Mouse (Mus musculus): ENCODE data around the gene Plekha5.
A peak's percentile ranks its signal among the peaks of the same experiment; 100 is the strongest.
"Not testable (repeated sequence)": the region's sequence is repeated elsewhere in the genome, so short reads cannot be mapped to it uniquely, and the experiment has no call there.

Gene Plekha5

GRCm38 (mm10) chr6:140528414-140528813 is 104.6 kb downstream of the Plekha5 start:
- peak; percentile 48 for DNase-seq (ENCODE audit: low spot score)

DNA sequence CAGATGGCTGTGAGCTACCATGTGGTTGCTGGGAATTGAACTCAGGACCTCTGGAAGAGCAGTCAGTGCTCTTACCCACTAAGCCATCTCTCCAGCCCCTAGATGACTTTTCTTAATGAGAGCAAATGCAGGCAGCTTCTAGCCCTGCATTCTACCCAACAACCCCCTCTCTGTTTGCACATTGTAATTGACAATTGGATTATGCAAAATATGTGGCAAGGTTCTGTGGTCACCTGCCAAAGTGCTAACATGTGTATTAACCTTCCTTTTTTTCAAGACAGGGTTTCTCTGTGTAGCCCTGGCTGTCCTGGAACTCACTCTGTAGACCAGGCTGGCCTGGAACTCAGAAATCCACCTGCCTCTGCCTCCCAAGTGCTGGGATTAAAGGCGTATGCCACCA is 109.0 kb downstream of the Plekha5 start:
- not testable (repeated sequence) for DNase-seq (ENCODE audit: low spot score)

DNA sequence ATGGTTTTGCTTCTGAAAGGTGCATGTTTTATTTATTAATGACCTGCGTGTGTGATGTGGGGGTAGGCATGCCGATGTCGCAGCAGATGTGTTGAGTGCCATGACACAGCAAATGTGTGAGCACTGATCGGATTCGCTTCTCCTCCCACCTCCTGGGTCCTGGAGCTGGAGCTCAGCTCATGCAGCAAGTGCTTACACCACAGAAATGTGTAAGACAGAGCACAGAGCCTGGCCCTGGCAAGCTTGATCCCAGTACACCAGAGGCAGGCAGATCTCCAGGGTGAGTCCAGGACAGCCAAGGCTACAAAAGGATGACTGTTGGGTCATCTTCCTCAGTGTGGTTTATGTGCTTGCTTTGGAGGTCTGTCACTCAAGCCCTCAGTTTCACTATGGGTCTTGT is 109.8 kb downstream of the Plekha5 start:
- DNase-seq (ENCODE audit: low spot score) = no peak

GRCm38 (mm10) chr6:140535504-140535903 is 111.7 kb downstream of the Plekha5 start:
- no peak for DNase-seq (ENCODE audit: low spot score)

- no peak for DNase-seq (ENCODE audit: low spot score)
These were observed 118.1 kb downstream of the Plekha5 start for GRCm38 (mm10) chr6:140541919-140542318.

- peak; percentile 27 for DNase-seq (ENCODE audit: low spot score)
These were observed 119.3 kb downstream of the Plekha5 start for GRCm38 (mm10) chr6:140543005-140543794.

DNA sequence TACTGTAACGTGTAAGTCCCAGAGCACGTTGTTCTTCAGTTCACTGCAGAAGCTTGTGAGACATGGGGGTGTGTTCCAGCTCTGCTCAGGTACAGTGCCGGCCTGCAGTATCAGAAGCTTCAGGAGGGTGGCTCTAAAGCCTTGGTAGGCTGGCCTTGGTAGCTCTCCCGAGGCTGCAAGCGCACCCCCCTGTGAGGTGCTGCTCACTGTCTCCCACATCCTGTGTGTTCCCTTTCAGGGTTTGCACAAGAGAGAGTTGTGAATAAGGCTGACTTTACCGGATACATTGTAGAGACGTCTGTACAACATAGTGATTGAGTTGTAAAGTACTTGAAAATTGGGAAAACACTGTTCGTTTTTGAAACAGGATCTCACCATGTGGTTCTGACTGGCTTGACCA is 122.2 kb downstream of the Plekha5 start:
- no peak for DNase-seq (ENCODE audit: low spot score)

DNA sequence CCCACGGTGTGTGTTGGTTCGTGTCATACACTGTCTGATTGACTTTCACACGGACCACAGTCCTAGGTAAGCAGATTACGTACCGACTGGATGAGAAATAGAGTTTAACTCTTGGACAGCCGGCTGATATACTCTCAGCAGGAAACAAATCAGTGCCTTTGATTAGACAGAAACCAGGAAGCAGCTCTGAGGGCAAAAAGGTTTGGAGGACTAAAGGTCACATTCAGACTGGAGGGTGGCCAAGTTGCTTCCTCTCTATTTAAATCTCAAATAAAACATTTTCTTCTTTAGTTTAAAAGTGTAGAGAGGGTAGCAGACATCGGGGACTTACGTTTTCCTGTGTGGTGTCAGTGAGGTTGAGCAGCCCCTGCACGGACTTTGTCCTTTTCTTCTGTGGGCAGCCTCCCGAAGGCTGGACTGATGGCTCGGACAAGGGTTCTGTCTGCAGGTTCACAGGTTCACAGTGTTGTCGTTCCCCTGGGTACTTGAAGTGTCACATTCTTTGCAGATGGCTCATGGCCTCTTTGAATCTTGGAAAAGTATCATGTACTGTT is 122.9 kb downstream of the Plekha5 start:
- DNase-seq (ENCODE audit: low spot score) = peak; percentile 66

GRCm38 (mm10) chr6:140547203-140547944 is 123.5 kb downstream of the Plekha5 start:
- DNase-seq (ENCODE audit: low spot score) = peak; percentile 35

DNA sequence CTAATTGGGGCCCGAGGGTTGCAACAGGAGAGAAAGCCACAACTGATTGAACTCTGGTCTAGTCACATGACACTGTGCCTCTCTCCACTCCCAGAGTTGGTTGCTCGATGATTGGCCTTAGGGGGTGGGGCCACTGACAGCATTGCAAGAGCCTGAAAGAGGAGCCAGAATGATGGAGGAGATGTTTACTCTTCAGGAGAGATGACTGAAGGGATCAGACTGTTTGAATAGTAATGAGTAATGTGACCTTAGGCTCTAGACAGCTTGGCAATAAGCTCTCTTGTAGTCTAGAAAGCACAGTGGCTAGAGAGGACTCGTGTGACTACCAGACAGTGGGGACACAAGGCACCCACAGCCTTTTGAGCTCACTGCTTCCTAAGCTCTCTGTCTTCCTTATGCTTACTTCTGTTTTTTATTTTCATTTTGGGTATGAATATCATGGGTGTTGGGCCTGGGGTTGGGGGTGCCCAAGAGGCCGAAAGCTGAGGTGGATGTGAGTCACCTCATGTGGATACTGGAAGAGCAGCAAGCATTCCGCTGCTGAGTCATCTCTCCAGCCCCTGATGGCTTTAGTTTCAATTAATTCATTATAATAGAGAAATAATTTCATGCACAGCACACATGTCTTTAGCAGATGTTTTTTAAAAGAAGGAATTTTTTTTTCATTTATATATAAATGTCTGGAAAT is 124.4 kb downstream of the Plekha5 start:
- DNase-seq (ENCODE audit: low spot score) = peak; percentile 86

GRCm38 (mm10) chr6:140550741-140551140 is 126.9 kb downstream of the Plekha5 start:
- DNase-seq (ENCODE audit: low spot score) = no peak

GRCm38 (mm10) chr6:140554261-140554660 is 130.4 kb downstream of the Plekha5 start:
- no peak for DNase-seq (ENCODE audit: low spot score)

DNA sequence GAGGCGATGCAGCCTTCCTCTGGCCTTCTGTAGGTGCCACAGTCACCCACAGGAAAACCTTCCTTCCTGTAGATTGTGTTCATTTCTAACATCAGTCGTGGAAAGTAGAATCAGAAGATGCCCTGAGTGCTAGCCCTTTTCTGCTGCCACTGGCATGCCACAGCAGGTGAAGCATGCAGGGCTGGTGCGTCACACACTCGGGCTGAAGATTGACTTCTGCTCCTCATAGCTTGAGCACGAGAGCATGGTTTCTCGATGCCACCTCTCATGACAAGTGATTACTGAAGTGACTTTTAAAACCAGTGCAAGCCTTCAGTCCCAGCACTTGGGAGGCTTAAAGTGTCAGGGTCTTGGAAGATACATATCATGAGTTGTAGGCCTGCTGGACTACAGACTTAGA is 135.6 kb downstream of the Plekha5 start:
- no peak for DNase-seq (ENCODE audit: low spot score)

- no peak for DNase-seq (ENCODE audit: low spot score)
These were observed 137.5 kb downstream of the Plekha5 start for GRCm38 (mm10) chr6:140561151-140561916.

DNA sequence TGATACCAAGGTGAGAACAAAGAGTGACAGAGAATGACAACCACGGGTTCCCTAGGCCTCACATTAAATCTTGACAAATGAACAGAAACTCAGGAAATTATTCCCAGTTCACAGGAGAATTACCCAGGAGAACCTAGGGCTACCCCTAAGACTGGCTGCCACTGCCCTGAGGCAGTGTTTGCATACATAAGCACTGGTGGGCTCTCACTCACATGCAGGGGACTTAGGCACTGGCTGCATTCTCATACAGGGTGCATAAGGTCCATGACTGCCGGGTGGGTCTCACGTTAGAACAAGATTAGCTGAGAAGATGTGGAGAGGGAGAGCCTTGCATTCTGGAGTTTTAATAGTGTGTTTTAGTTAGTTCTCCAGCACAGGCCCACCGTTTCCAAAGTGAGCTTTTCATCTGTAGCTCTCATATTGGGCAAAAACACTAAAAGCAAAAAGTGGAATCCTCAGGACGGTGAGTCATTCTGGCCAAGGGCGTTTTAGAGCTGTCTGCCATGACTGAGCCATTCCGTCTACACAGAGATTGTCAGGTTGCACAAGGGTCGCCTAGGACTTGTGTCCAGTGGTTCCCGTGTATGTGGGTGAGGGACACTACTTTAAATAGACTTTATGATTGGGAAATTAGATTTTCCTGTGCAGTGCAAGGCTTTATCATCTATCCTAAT is 138.2 kb downstream of the Plekha5 start:
- no peak for DNase-seq (ENCODE audit: low spot score)

DNA sequence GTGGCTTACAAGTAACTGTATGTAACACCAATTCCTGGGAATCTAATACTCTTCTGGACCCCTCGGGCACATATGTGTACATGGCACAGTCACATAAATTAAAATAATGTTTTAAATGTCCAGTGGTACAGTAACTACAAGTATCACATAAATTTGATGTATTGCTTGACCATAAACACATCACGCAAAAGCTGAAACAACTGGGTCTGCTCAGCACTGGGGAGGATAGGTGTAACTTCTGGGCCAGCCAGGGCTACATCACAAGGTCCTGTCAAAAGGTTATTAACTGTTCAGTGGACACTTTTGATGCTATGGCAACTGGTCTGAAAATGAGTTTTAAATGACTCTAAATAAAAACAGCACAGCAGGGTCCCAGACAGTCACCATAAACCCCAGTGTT is 143.3 kb downstream of the Plekha5 start:
- no peak for DNase-seq (ENCODE audit: low spot score)

DNA sequence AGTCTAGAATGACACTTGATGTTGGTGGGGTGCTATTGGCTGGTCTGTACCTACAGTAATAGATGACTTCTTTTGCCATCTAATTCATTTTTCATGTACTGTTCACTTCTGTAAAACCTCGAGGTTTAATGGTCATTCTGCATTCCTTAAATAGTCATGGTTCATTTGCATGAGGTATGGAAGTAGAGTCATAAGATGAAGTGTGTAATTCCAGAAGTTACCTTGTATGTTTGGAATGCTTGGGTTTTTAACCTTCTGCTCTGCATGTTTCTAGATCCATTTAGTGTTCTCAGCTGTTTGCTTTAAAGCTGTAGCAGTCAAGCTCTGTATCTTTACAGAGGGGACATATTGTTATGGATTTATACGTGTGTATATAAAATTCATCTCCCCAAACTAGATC is 144.0 kb downstream of the Plekha5 start:
- no peak for DNase-seq (ENCODE audit: low spot score)

DNA sequence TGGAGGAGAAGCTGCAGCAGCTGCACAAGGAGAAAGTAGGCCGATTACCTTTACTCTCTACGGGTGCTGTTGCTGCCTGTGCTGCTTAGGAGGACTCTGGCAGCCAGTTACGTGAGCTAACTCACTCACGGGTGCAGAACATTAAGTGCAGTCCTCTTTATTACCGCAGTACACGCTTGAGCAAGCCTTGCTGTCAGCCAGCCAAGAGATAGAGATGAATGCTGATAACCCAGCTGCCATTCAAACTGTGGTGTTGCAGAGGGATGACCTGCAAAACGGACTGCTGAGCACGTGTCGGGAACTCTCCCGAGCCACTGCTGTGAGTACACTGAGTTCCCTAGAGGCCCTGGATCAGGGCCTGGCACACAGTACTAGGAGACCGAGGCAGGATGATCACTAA is 146.3 kb downstream of the Plekha5 start:
- DNase-seq (ENCODE audit: low spot score) = no peak

DNA sequence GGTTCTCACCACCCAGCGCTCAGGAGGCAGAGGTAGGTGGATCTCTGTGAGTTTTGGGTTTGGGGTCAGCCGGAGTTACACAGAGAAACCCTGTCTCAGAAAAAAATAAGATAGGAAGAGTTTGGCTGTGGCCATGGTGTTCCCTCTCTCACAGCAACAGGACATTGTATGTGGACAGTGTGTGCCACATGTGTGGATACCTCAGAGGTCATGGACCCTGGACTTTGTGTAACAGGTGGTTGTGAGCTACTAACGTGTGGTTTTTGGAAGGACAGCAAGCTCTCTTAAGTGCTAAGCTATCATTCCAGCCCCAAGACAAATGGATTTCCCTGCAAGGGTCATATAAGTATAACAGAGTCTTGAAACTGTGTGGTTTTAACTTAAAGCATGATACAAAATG is 151.1 kb downstream of the Plekha5 start:
- DNase-seq (ENCODE audit: low spot score) = no peak

DNA sequence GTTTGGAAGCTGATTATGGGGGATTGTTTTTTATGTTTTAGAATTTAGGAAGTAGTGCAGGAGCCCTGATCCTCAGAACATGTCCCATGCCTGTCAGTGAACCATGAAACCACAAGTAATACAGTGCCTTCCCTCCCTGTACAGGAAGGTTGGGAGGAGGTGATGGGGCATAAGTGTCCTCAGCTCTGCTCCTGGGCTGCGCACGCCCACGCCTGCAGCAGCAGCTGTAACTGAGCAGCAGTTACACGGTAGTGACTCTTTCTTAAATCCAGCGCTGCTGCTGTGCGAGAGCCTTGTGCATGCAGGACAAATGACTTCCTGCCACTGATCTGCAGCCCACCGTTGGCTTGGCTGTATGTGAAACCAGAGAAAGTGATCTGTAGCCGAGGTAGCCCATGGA is 152.3 kb downstream of the Plekha5 start:
- DNase-seq (ENCODE audit: low spot score) = no peak

All from yolk sac, embryonic 10.5 days (tissue).